Mouse (Mus musculus): ENCODE data around the gene Alpk1. TPM values are rescaled to one million over a fixed set of nuclear protein-coding genes. Genes with fewer than 3 reads are reported as not detected.

Gene Alpk1
- polyA plus RNA-seq, 1 experiment: 1.8 TPM

- no peak for DNase-seq
- 89% methylated on average over 4 of the region's 4 CpGs for WGBS
- Histone ChIP-seq H3K27me3 (ENCODE audit: control insufficient read depth, insufficient read depth, low read length) (no peaks in the 10 kb centered on the region), H3K27ac (ENCODE audit: control insufficient read depth, insufficient read depth, low read length) (no peak overlapping the region), H3K36me3 (ENCODE audit: control insufficient read depth, insufficient read depth, low read length) (no peaks in the 10 kb centered on the region), H3K4me1 (replicated peaks; ENCODE audit: control insufficient read depth, insufficient read depth, low read length) (no peaks in the 10 kb centered on the region), H3K4me3 (ENCODE audit: control insufficient read depth, insufficient read depth, low read length) (no peak overlapping the region)
- TF ChIP-seq CTCF (IDR thresholded peaks at IDR 0.05; ENCODE audit: borderline replicate concordance, control insufficient read depth, extremely low read depth, insufficient read depth, low read length, poor library complexity) (no peak), POLR2A (IDR thresholded peaks at IDR 0.05; ENCODE audit: control insufficient read depth, extremely low read depth, insufficient read depth, low read length, poor library complexity) (no peak)
These were observed 59.4 kb downstream of the Alpk1 start for GRCm38 (mm10) chr3:127720948-127721347.

- WGBS: 94% methylated on average over 6 of the region's 6 CpGs
- no peaks in the 10 kb centered on the region for H3K4me1 ChIP-seq (replicated peaks; ENCODE audit: control insufficient read depth, insufficient read depth, low read length)
- TF ChIP-seq POLR2A (IDR thresholded peaks at IDR 0.05; ENCODE audit: control insufficient read depth, extremely low read depth, insufficient read depth, low read length, poor library complexity): no peak
- TF ChIP-seq CTCF (IDR thresholded peaks at IDR 0.05; ENCODE audit: borderline replicate concordance, control insufficient read depth, extremely low read depth, insufficient read depth, low read length, poor library complexity): no peak
- H3K27me3 ChIP-seq (ENCODE audit: control insufficient read depth, insufficient read depth, low read length): no peaks in the 10 kb centered on the region
- H3K4me3 ChIP-seq (ENCODE audit: control insufficient read depth, insufficient read depth, low read length): no peak overlapping the region
- no peaks in the 10 kb centered on the region for H3K36me3 ChIP-seq (ENCODE audit: control insufficient read depth, insufficient read depth, low read length)
- no peak overlapping the region for H3K27ac ChIP-seq (ENCODE audit: control insufficient read depth, insufficient read depth, low read length)
- DNase-seq: no peak
These were observed 60.3 kb downstream of the Alpk1 start for GRCm38 (mm10) chr3:127720050-127720449.

- DNase-seq: no peak
- H3K27ac ChIP-seq (ENCODE audit: control insufficient read depth, insufficient read depth, low read length): no peak overlapping the region
- H3K4me1 ChIP-seq (replicated peaks; ENCODE audit: control insufficient read depth, insufficient read depth, low read length): no peaks in the 10 kb centered on the region
- H3K36me3 ChIP-seq (ENCODE audit: control insufficient read depth, insufficient read depth, low read length): no peaks in the 10 kb centered on the region
- TF ChIP-seq POLR2A (IDR thresholded peaks at IDR 0.05; ENCODE audit: control insufficient read depth, extremely low read depth, insufficient read depth, low read length, poor library complexity): no peak
- no peak for TF ChIP-seq CTCF (IDR thresholded peaks at IDR 0.05; ENCODE audit: borderline replicate concordance, control insufficient read depth, extremely low read depth, insufficient read depth, low read length, poor library complexity)
- H3K4me3 ChIP-seq (ENCODE audit: control insufficient read depth, insufficient read depth, low read length): no peak overlapping the region
- H3K27me3 ChIP-seq (ENCODE audit: control insufficient read depth, insufficient read depth, low read length): no peaks in the 10 kb centered on the region
- 98% methylated on average over 5 of the region's 5 CpGs for WGBS
These were observed 60.7 kb downstream of the Alpk1 start for GRCm38 (mm10) chr3:127719601-127720000.

GRCm38 (mm10) chr3:127716759-127717158 is 63.6 kb downstream of the Alpk1 start:
- Histone ChIP-seq H3K27ac (ENCODE audit: control insufficient read depth, insufficient read depth, low read length) (no peak overlapping the region), H3K4me1 (replicated peaks; ENCODE audit: control insufficient read depth, insufficient read depth, low read length) (no peaks in the 10 kb centered on the region), H3K4me3 (ENCODE audit: control insufficient read depth, insufficient read depth, low read length) (no peak overlapping the region), H3K27me3 (ENCODE audit: control insufficient read depth, insufficient read depth, low read length) (no peaks in the 10 kb centered on the region), H3K36me3 (ENCODE audit: control insufficient read depth, insufficient read depth, low read length) (no peaks in the 10 kb centered on the region)
- DNase-seq: no peak
- WGBS: 88% methylated on average over 2 of the region's 2 CpGs
- no peak for TF ChIP-seq CTCF (IDR thresholded peaks at IDR 0.05; ENCODE audit: borderline replicate concordance, control insufficient read depth, extremely low read depth, insufficient read depth, low read length, poor library complexity)
- no peak for TF ChIP-seq POLR2A (IDR thresholded peaks at IDR 0.05; ENCODE audit: control insufficient read depth, extremely low read depth, insufficient read depth, low read length, poor library complexity)

GRCm38 (mm10) chr3:127713112-127713511 is 67.2 kb downstream of the Alpk1 start:
- no peak overlapping the region for H3K4me3 ChIP-seq (ENCODE audit: control insufficient read depth, insufficient read depth, low read length)
- no peaks in the 10 kb centered on the region for H3K36me3 ChIP-seq (ENCODE audit: control insufficient read depth, insufficient read depth, low read length)
- no peak for DNase-seq
- H3K4me1 ChIP-seq (replicated peaks; ENCODE audit: control insufficient read depth, insufficient read depth, low read length): no peaks in the 10 kb centered on the region
- WGBS: 95% methylated on average over 9 of the region's 9 CpGs
- TF ChIP-seq POLR2A (IDR thresholded peaks at IDR 0.05; ENCODE audit: control insufficient read depth, extremely low read depth, insufficient read depth, low read length, poor library complexity) (no peak), CTCF (IDR thresholded peaks at IDR 0.05; ENCODE audit: borderline replicate concordance, control insufficient read depth, extremely low read depth, insufficient read depth, low read length, poor library complexity) (no peak)
- H3K27me3 ChIP-seq (ENCODE audit: control insufficient read depth, insufficient read depth, low read length): no peaks in the 10 kb centered on the region
- no peak overlapping the region for H3K27ac ChIP-seq (ENCODE audit: control insufficient read depth, insufficient read depth, low read length)

- TF ChIP-seq POLR2A (IDR thresholded peaks at IDR 0.05; ENCODE audit: control insufficient read depth, extremely low read depth, insufficient read depth, low read length, poor library complexity) (no peak), CTCF (IDR thresholded peaks at IDR 0.05; ENCODE audit: borderline replicate concordance, control insufficient read depth, extremely low read depth, insufficient read depth, low read length, poor library complexity) (no peak)
- Histone ChIP-seq H3K27ac (ENCODE audit: control insufficient read depth, insufficient read depth, low read length) (no peak overlapping the region), H3K36me3 (ENCODE audit: control insufficient read depth, insufficient read depth, low read length) (no peaks in the 10 kb centered on the region), H3K27me3 (ENCODE audit: control insufficient read depth, insufficient read depth, low read length) (no peaks in the 10 kb centered on the region), H3K4me3 (ENCODE audit: control insufficient read depth, insufficient read depth, low read length) (no peak overlapping the region), H3K4me1 (replicated peaks; ENCODE audit: control insufficient read depth, insufficient read depth, low read length) (no peaks in the 10 kb centered on the region)
- WGBS: 89% methylated on average over 3 of the region's 3 CpGs
- no peak for DNase-seq
These were observed 68.8 kb downstream of the Alpk1 start for GRCm38 (mm10) chr3:127711536-127711935.

GRCm38 (mm10) chr3:127707089-127707485 is 73.2 kb downstream of the Alpk1 start:
- Histone ChIP-seq H3K36me3 (ENCODE audit: control insufficient read depth, insufficient read depth, low read length) (no peaks in the 10 kb centered on the region), H3K4me1 (replicated peaks; ENCODE audit: control insufficient read depth, insufficient read depth, low read length) (0 out of 2 replicates have a peak, but pooled peaks cover 3% of the 10 kb centered on the region), H3K27me3 (ENCODE audit: control insufficient read depth, insufficient read depth, low read length) (no peaks in the 10 kb centered on the region), H3K4me3 (ENCODE audit: control insufficient read depth, insufficient read depth, low read length) (no peak overlapping the region), H3K27ac (ENCODE audit: control insufficient read depth, insufficient read depth, low read length) (no peak overlapping the region)
- WGBS: 93% methylated on average over 5 of the region's 5 CpGs
- no peak for DNase-seq
- TF ChIP-seq POLR2A (IDR thresholded peaks at IDR 0.05; ENCODE audit: control insufficient read depth, extremely low read depth, insufficient read depth, low read length, poor library complexity) (no peak), CTCF (IDR thresholded peaks at IDR 0.05; ENCODE audit: borderline replicate concordance, control insufficient read depth, extremely low read depth, insufficient read depth, low read length, poor library complexity) (no peak)
